Mouse (Mus musculus) heart, adult 10 weeks (tissue): Measurements from ENCODE around the gene Olfr411. TPM values are rescaled to one million over a fixed set of nuclear protein-coding genes. Genes with fewer than 3 reads are reported as not detected.

Experiments used
- polyA plus RNA-seq: library from polyadenylated mRNA; stranded (reverse); fragments of 350-450 nt; fragmentation: Illumina TruSeq; extraction: RNeasy Lipid Tissue Mini Kit (QIAGEN cat#74804); gene quantifications from one replicate; pipeline ENCODE4 v1.2.3, GENCODE M21; 2014; ENCODE audit warnings: low read depth, low replicate concordance

The Olfr411 gene
- not detected for polyA plus RNA-seq

GRCm38 (mm10) chr11:74352550-74352949 lies at the start of gene Olfr411:
Gene Olfr411, minus strand, starts transcription at chr11:74352650.

GRCm38 (mm10) chr11:74361769-74362168 lies 9.3 kb upstream of the Olfr411 start, which contains the start of gene Olfr412:
Gene Olfr412, plus strand, starts transcription at chr11:74362069.

GRCm38 (mm10) chr11:74337931-74338330 lies 14.5 kb downstream of the Olfr411 start, which contains the start of gene Olfr410:
Gene Olfr410, minus strand, starts transcription at chr11:74338031.

Other genes starting within 250 kb of the Olfr411 start
- not detected for gene Olfr401, start 238.9 kb downstream of the Olfr411 start, polyA plus RNA-seq
- gene Olfr402, start 199.1 kb downstream of the Olfr411 start, polyA plus RNA-seq: not detected
- not detected for gene Olfr403, start 166.4 kb downstream of the Olfr411 start, polyA plus RNA-seq
- not detected for gene Olfr43, start 141.3 kb downstream of the Olfr411 start, polyA plus RNA-seq
- not detected for gene Olfr406, start 92.8 kb downstream of the Olfr411 start, polyA plus RNA-seq
- gene Olfr59, start 68.9 kb downstream of the Olfr411 start, polyA plus RNA-seq: not detected
- not detected for gene Olfr410, start 14.6 kb downstream of the Olfr411 start, polyA plus RNA-seq
- not detected for gene Olfr412, start 9.4 kb upstream of the Olfr411 start, polyA plus RNA-seq